Mouse (Mus musculus) lung, postnatal 10 days (tissue): Measurements from ENCODE around the gene Nek4.

Experiments
- DNase-seq: peaks from one replicate; pipeline ENCODE4 v3.0.0; 2021

Gene Nek4

GRCm38 (mm10) chr14:30974204-30974603 is 23.0 kb downstream of the Nek4 start:
- DNase-seq, result peak; percentile 69

- no peak for DNase-seq
Observed at GRCm38 (mm10) chr14:30976222-30976621, 25.0 kb downstream of the Nek4 start.

GRCm38 (mm10) chr14:30996417-30996816 is 45.2 kb downstream of the Nek4 start:
- DNase-seq, result no peak

GRCm38 (mm10) chr14:31000356-31000755 is 49.2 kb downstream of the Nek4 start:
- no peak for DNase-seq

GRCm38 (mm10) chr14:31000816-31001306 is 49.7 kb downstream of the Nek4 start:
- DNase-seq, result no peak

GRCm38 (mm10) chr14:31001307-31002205 is 50.4 kb downstream of the Nek4 start, which contains the start of the genes Glt8d1 and Spcs1:
Gene Glt8d1, plus strand, starts transcription at chr14:31001400.
Gene Spcs1, minus strand, starts transcription at chr14:31001672.
- DNase-seq, result peak; percentile 91

- no peak for DNase-seq
Observed at GRCm38 (mm10) chr14:31004527-31004926, 53.4 kb downstream of the Nek4 start.

GRCm38 (mm10) chr14:31006779-31007178 is 55.6 kb downstream of the Nek4 start:
- DNase-seq, result no peak

- no peak for DNase-seq
Observed at GRCm38 (mm10) chr14:31011588-31011987, 60.4 kb downstream of the Nek4 start.

- no peak for DNase-seq
Observed at GRCm38 (mm10) chr14:31013928-31014327, 62.8 kb downstream of the Nek4 start.

GRCm38 (mm10) chr14:31016063-31016462 is 64.9 kb downstream of the Nek4 start:
- DNase-seq, result no peak

- DNase-seq, result peak; percentile 14
Observed at GRCm38 (mm10) chr14:31017854-31018253, 66.7 kb downstream of the Nek4 start.

- peak; percentile 98 for DNase-seq
Observed at GRCm38 (mm10) chr14:31018860-31019291, 67.7 kb downstream of the Nek4 start, which contains the start of the genes Pbrm1 and Gnl3. Gene Pbrm1, plus strand, starts transcription at chr14:31019138. Gene Gnl3, minus strand, starts transcription at chr14:31019152.

- peak; percentile 80 for DNase-seq
Observed at GRCm38 (mm10) chr14:31019331-31020205, 68.4 kb downstream of the Nek4 start.

- DNase-seq, result no peak
Observed at GRCm38 (mm10) chr14:31022579-31022978, 71.4 kb downstream of the Nek4 start.

GRCm38 (mm10) chr14:31025785-31026184 is 74.6 kb downstream of the Nek4 start:
- DNase-seq, result no peak
